Mouse (Mus musculus) small intestine, adult 2 months (tissue): ENCODE data around the gene Vasn.

ENCODE experiments used
- CTCF ChIP-seq: fragments of 200-500 bp; IDR thresholded peaks from 2 replicates; pipeline ENCODE4 v1.5.1; 2012; ENCODE audit warnings: low read depth, mild to moderate bottlenecking, control low read depth, inconsistent platforms, low read length, moderate library complexity, mixed read lengths; ENCODE audit not compliant: insufficient replicate concordance, insufficient read length; ENCODE audit errors: extremely low read depth
- POLR2A ChIP-seq: fragments of 200-500 bp; IDR thresholded peaks from 2 replicates; pipeline ENCODE4 v1.6.1; 2012; ENCODE audit warnings: low read depth, mild to moderate bottlenecking, control low read depth, inconsistent platforms, low read length, moderate library complexity

DNA sequence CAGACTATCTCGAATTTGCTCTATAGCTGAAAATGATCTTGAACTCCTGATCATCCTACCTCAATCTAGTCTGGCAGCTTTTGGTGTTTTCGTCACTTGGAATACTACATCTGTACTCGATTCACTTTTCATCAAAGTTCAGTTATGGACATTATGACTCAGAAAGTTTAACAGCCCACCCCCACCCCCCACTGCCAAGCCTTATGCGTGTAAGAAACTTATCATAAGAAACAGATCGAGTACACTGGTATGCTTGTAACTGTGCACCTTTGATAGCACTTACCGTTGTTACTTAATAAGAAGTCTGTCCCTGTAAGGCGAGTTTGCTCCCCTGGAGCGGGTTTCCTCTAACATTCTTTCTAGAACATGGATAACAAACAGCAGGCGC, 43.4 kb downstream of the Vasn start:
- TF ChIP-seq CTCF (no peak), POLR2A (no peak)
